Mouse (Mus musculus) G1E-ER4 (cell line): ENCODE measurements around the gene Cask. TPM values are rescaled to one million over a fixed set of nuclear protein-coding genes. Genes with fewer than 3 reads are reported as not detected.

ENCODE experiments used
- GATA1 ChIP-seq: IDR thresholded peaks from one replicate; pipeline ENCODE4 v1.8.0; 2012; ENCODE audit warnings: low read length, inconsistent platforms
- polyA plus RNA-seq: library from polyadenylated mRNA; stranded (reverse); fragments of >175 nt; gene quantifications from 2 replicates; pipeline ENCODE4 v1.2.3, GENCODE M21; 2012

Cask gene
- not detected in 2 replicates for polyA plus RNA-seq

DNA sequence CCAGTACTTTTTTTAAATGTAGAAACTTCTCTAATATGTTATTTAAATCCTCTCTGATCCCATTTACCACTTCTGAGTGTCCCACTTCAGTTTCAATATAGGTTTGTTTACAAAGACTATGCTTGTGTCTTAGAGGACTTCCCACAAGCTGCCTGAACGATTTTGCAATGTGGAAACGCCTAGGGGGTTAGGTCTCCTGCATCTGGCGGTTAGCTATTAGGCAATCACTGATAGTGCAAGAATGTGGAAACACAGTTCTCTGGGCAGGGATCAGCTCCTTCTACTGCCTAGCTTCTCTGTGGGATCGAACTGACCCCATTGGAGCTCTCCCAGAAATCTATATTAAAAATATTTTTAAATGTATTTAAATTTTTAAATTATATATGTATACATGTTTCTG lies at the start of gene Cask:
Gene Cask, minus strand, starts transcription at position 83 of the 400 bp plus-strand sequence.
- no peak for TF ChIP-seq GATA1

DNA sequence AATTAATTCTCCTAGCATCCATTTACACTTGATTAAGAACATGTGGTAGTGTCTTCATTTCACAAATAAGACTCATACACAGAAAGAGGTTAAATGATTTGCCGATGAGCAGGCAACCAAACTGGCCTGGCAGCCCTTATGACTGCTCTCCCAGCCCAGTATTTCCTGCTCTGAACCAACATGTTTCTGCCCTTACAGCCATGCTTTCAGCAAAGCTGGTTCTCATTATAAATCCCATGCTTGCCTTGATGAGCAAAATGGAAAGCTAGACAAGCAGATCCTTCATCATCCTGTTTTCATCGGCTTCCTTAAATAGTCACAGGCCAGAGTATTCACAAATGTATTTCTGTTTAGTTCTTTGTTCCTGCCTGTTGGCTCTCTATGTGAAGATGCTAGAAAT lies 38.8 kb upstream of the Cask start:
- TF ChIP-seq GATA1, result no peak

DNA sequence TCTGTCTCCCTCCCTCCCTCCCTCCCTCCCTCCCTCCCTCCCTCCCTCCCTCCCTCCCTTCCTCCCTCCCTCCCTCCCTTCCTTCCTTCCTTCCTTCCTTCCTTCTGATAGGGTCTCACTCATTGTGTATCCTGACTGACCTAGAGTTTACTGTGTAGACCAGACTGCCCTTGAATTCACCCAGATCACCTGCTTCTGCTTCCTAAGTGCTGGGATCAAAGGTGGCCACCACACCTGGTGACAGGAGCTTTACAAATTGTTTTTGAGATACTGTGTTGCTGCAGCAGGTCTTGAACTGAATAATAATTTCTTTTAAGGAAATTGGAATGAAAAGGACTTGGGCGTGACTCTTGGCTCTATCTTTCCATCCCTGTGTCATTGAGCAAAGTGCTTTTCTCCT lies 33.2 kb upstream of the Cask start:
- TF ChIP-seq GATA1, result no peak

DNA sequence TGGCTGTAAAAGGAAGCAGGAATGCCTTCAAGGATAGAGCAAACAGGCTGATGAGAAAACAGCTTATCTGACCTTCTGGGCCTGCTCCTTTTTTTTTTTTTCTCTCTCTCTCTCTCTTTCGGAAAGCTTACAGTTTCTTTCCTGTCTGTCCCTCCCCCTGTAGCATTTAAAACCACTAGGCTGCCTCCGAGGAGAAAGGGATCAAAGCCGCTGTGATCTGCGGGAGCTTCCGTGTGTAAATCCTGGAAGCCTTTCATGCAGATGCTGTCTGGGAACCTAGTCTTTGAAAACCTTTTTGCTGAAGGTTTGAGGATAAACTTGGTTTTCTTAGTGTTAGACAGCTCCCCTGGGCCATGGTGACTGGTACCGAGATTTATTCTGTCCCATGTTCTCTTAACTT lies 30.8 kb upstream of the Cask start:
- no peak for TF ChIP-seq GATA1

DNA sequence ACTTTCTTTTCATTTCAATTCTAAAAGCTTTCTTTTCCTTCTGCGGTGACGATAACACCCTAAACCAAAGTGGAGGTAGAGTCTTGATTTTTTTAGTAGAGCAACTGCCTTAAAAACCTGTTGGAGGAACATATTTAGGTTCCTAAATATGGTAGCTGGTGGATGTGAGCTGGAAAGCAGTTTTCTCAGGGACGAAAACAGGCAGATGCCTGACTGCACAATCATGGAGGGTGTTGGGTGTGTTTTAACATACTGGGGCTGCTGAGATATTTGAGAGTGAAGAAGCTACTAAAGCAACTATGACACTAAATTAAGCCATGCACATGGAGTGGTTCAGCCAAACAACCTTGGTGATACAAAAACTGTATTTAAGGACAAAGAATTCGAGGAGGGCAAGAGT lies 9.0 kb upstream of the Cask start:
- no peak for TF ChIP-seq GATA1

DNA sequence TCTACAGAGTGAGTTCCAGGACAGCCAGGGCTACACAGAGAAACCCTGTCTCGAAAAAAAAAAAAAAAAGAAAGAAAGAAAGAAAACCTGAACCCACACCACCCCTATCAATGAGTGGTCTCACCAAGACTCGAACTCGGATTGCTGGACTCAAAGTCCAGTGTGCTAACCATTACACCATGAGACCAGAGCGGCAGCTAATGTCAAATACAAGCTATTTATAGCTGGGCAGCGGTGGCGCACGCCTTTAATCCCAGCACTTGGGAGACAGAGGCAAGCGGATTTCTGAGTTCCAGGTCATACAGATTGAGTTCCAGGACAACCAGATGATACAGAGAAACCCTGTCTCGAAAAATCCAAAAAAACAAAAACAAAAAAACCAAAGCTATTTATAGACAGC lies 7.9 kb upstream of the Cask start:
- no peak for TF ChIP-seq GATA1

DNA sequence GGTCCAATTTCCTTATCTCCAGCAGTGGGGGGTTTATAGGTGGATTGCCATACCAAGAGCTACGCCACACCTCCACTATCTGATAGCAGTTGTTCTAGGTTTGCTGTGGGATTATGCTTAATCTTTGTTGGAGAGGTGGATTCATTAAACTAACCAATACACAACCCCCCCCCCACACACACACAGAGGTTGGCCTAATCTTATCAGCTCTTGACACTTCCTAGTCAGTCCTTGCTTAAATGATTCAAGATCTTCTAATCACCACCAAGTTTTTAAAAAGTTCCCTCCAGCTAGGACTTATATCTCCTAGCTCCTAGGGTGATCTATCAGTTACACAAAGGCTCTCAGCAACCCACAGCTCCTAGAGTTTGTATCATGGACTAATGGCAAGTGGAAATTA lies 2.7 kb downstream of the Cask start:
- TF ChIP-seq GATA1, result no peak

DNA sequence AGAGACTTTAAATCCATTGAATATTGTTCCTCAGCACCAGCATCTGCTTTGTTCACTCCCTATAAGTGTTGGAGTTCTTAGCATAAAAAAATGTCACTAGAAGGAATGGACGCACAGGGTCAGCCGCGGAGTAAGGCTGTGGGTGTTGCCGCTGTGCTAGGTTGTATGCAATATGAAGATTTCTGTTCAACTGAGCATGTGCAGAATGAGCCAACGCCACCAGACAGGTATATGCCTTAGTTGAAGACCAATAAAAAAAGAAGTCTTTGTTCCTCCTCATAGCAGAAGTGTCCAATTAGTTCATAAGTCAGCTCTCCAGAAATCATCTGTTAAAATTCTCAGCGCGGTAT lies 3.7 kb downstream of the Cask start:
- no peak for TF ChIP-seq GATA1

DNA sequence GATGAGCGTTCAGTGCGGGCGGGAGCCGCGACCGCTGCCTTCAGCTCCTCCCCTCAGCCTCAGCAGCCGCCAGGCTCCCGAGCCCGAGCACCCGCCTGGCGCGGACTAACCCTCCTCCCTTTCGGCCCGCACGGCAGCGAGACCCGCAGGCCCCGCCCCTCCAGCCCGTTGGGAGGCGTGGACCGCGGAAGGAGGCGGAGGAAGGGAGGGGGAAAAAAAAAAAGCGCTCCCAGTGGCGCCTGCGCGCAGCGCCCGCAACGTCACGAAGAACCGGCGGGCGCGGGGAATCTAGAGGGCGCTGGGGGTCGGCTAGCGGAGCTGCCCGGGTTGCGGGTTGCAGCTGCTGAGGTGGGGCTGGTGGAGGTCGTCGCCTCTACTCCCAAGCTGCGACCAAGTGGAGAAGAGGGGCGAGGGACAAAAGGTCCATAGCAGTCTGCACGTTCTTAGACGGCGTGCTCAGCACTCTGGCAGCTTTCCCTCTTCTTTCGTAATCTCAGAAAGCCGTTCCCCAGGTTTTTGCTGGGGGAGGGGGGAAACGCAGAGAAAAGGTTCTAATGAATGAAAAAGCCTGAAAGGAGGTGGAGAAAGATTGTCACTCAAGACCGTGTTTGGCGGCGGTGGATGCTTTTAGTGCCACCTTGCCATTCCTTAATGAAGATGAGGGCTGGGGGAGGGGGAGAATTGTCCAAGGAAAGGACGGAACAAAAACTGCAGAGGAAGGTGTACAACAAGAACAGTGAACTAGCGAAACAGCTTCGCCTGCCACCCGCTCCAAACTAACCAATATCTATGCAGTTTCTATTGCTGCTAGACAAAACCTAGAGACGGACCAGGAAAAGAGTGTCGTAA lies 4.3 kb downstream of the Cask start:
- no peak for TF ChIP-seq GATA1

DNA sequence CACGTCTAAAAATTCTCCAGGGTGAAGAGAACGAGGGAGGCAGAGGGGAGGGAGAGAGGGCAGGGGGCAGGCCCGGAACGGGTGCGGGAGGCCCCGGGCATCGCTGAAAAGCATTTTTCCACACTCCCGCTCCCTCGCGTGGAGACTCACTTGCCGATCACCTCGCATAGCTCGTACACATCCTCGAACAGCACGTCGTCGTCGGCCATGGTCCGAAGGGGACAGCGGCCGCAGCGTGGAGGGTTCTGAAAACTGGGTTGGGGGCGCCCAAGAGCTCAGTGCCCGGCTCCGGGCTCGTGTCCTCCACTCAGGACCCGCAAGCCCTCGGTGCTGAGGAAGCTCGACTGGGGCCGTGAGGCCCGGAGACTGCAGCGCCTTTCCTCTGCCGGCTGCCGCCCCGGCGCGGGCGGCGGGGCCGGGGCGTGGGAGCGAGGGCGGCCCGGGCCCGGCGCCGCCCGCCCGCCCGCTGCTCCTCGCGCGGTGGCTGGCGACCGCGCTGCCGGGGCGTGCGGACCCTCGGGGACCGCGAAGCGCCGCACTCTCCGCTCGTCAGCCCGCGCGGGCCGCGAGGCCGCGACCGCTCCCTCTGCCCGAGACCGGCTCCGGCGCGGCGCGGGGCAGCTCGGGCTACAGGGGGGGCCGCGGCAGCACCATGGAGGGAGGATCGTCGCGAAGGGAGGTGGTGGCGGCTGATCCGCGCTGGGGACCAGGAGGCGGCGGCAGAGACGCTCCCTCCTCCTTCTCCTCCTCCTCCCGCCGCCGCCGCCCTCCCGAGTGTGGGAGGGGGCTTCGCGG lies 5.1 kb downstream of the Cask start:
- TF ChIP-seq GATA1, result no peak

DNA sequence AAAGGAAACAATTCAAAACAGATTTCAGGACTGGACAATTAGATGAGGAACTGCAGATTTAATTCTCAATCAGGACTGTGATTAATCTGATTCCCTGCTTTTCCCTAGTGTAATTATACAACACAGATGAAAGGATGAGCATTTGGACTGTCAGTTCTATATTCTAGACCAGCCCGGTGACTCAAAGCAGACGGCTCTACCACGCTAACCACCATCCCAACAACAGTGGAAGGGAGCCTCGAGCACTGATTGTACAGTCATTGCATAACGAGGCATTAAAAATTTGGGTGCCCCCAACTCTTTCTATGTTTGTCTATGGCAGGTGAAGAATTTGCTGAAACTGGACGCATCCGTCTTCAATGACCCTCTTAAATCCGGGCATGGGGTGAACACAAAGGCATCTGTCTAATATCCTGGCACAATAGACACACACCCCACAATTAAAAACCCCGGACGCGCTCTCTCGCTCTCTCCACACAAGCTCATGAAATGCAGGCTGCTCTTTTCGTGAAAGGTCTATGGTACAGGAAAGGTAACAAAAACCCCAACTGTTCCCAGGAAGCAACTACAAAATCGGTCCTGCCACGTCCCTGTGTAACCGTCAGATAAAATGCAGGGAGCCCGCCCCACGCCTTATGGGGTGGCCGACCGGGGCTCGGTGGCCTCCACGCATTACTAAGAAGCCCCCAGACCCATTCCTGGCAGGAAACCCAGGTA lies 5.9 kb downstream of the Cask start:
- no peak for TF ChIP-seq GATA1

DNA sequence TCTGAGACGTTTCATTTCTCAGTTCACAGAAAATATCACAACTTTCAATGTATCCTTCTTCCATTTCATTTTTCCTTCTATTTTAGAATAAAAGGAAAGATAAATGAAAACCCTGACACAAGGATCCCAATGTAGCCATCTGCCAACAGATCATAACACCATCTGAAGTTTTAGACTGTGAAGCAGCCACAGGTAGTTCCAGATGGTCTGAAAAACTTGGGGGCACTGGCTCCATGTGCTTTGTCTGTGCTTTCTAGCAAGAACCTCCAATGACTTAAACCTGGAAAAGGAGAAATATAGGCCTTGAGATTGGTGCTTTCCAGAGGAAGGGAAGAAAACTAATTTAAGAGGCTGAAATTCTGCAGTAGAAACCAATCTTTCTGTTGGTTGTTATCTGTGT lies 28.4 kb downstream of the Cask start:
- no peak for TF ChIP-seq GATA1

DNA sequence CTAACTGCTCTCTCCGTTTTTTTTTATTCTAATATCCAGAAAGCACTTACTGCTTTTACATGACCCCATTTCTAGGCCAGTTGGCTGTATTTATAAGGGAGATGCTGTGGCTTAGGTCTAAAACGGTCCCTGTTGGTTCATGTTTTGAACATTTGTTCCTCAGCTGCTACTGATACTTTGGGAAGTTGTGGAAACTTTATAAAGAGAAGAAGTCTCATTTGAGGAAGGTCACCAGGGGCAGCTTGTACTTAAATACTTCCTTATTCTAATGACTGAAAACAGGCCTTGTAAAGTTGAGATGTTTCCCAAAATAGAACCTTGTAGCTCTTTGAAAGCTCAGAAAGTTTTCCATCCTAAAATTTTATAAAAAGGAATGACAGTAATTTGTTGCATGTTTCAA lies 52.4 kb downstream of the Cask start:
- no peak for TF ChIP-seq GATA1

DNA sequence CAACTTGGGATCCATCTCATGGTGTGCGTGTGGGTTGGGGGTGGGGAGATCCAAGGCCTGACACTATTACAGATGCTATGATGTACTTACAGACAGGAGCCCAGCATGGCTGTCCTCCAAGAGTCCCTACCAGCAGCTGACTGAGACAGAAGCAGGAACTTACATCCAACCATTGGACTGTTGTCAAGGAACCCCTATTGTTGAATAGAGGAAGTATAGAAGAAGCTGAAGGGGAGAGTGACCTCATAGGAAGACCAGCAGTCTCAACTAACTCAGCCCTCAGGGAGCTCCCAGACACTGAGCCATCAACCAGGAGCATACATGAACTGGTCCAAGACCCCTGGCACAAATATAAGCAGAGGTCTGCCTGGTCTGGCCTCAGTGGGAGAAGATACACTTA lies 85.5 kb downstream of the Cask start:
- TF ChIP-seq GATA1, result no peak

DNA sequence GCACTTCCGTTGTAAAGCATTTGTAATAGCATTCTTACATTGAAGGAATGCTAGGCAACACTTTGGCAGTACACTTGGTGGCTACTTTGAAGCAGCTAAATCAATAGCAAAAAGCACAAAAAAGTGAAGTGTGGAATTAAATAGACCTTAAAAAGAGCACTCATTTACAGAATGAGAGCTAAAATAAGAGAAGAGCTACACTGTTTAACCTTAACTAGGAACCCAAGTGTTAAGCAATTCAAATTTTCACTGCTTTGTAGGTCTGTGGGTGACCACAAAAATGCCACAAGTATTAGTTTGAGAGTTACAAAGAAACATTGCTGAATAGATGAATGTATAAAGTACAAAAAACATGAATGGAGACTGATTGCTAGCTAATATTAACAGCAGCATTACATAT lies 86.1 kb downstream of the Cask start:
- no peak for TF ChIP-seq GATA1

DNA sequence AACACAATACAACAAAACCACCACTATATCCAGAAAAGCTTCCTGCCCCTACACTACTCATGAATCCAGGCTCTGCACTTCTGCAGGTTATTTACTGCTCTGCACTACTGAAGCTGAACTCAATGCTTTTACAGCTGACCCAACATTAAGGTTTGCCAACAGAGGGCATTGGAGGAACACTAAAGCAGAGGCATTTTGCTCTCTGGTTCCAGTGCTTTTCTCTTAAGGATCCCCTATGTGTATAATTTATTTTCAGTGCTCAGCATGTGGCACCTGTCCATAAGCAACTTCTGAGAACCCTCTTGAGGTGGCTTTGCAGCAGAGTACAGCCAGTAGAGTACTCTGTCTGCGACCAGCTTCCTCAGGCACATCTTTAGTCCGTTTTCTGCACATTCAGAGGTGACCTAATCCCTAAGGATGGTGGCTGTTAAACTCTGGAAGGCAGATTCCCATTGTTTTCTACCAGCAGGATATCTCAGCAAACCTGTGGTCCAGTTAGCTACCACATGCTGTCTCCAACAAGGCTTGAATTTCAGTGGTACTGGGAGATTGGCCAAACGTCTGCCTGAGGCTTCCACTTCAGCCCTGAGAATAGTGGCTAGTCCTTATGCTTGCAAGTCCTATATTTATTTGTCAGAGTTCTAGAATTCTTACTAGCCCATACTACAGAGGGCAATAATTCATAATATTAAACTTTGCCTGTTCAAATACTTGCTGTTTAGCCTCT lies 93.7 kb downstream of the Cask start:
- TF ChIP-seq GATA1, result no peak
